Mouse (Mus musculus) stomach, postnatal 0 days (tissue): ENCODE data around the gene Cryab.

Source experiments
- CTCF ChIP-seq: IDR thresholded peaks from 2 replicates; pipeline ENCODE4 v1.5.1; 2016; ENCODE audit warnings: antibody characterized with exemption, low read depth, mild to moderate bottlenecking, moderate library complexity
- EP300 ChIP-seq: optimal IDR thresholded peaks from 2 replicates; pipeline ENCODE3; 2016; ENCODE audit warnings: antibody characterized with exemption

GRCm38 (mm10) chr9:50798368-50798767 lies 47.2 kb downstream of the Cryab start:
- TF ChIP-seq CTCF (no peak), EP300 (no peak)
